Mouse (Mus musculus) liver, embryonic 12.5 days (tissue): ENCODE data around the gene Hoxd1. TPM values are rescaled to one million over a fixed set of nuclear protein-coding genes. Genes with fewer than 3 reads are reported as not detected.
A peak's percentile ranks its signal among the peaks of the same experiment; 100 is the strongest.

Experiments
- ATAC-seq: fragments of 200-750 bp; cut with Nextera tagmentation; 2 replicates; pipeline ENCODE4 v1.8.0; 2017; ENCODE audit warnings: moderate number of reproducible peaks, mild to moderate bottlenecking, moderate library complexity
- H3K27ac ChIP-seq: fragments of 300-500 bp; sonication (generic); 2 replicates; pipeline ENCODE4 v1.5.1; 2016; ENCODE audit warnings: mild to moderate bottlenecking
- H3K27me3 ChIP-seq: fragments of 300-500 bp; sonication (generic); replicated peaks from 2 replicates; pipeline ENCODE4 v1.6.1; 2016; ENCODE audit warnings: mild to moderate bottlenecking, moderate library complexity
- H3K36me3 ChIP-seq: fragments of 300-500 bp; sonication (generic); 2 replicates; pipeline ENCODE4 v1.6.1; 2016; ENCODE audit warnings: mild to moderate bottlenecking, moderate library complexity
- H3K4me1 ChIP-seq: fragments of 300-500 bp; sonication (generic); 2 replicates; pipeline ENCODE4 v1.6.1; 2016
- H3K4me2 ChIP-seq: fragments of 300-500 bp; sonication (generic); 2 replicates; pipeline ENCODE4 v1.6.1; 2016; ENCODE audit warnings: mild to moderate bottlenecking, moderate library complexity
- H3K4me3 ChIP-seq: fragments of 300-500 bp; sonication (generic); 2 replicates; pipeline ENCODE4 v1.5.1; 2016; ENCODE audit warnings: mild to moderate bottlenecking, moderate library complexity
- H3K9ac ChIP-seq: fragments of 300-500 bp; sonication (generic); 2 replicates; pipeline ENCODE4 v1.6.1; 2016; ENCODE audit warnings: mild to moderate bottlenecking, moderate library complexity
- H3K9me3 ChIP-seq: fragments of 300-500 bp; sonication (generic); replicated peaks from 2 replicates; pipeline ENCODE4 v1.6.1; 2016; ENCODE audit warnings: mild to moderate bottlenecking, moderate library complexity
- WGBS: fragments of 180-500 bp; shearing (Covaris S2); methylation state at CpG from one replicate; pipeline ENCODE4 v1.1.7; 2016; ENCODE audit not compliant: insufficient replicate concordance; 5-methylcytosine and 5-hydroxymethylcytosine counted together
- polyA plus RNA-seq: library from polyadenylated mRNA; unstranded; fragments of >200 nt; fragmentation: Nextera tagmentation; extraction: Ambion mirVana; gene quantifications from 2 replicates; pipeline ENCODE4 v1.2.1, GENCODE M21; 2016

Gene Hoxd1
- polyA plus RNA-seq, 1 experiment from 2014 or later = not detected

- ATAC-seq = no peak
- Histone ChIP-seq H3K9ac (no peak overlapping the region), H3K4me2 (no peak overlapping the region), H3K36me3 (no peaks in the 10 kb centered on the region), H3K4me1 (0 out of 2 replicates have a peak, but pooled peaks cover 7% of the 10 kb centered on the region), H3K27me3 (peaks cover 96% of the 10 kb centered on the region), H3K4me3 (no peak overlapping the region), H3K9me3 (no peaks in the 10 kb centered on the region), H3K27ac (no peak overlapping the region)
- WGBS = 15% methylated on average over 5 of the region's 5 CpGs
These were observed 9.1 kb upstream of the Hoxd1 start for GRCm38 (mm10) chr2:74753711-74754110.

GRCm38 (mm10) chr2:74760146-74760545 is 2.6 kb upstream of the Hoxd1 start:
- Histone ChIP-seq H3K9ac (no peak overlapping the region), H3K36me3 (no peaks in the 10 kb centered on the region), H3K27me3 (peaks cover 90% of the 10 kb centered on the region), H3K4me2 (no peak overlapping the region), H3K4me1 (peaks cover 11% of the 10 kb centered on the region), H3K4me3 (no peak overlapping the region), H3K9me3 (no peaks in the 10 kb centered on the region), H3K27ac (no peak overlapping the region)
- ATAC-seq = no peak
- 15% methylated on average over 1 of the region's 1 CpGs for WGBS

DNA sequence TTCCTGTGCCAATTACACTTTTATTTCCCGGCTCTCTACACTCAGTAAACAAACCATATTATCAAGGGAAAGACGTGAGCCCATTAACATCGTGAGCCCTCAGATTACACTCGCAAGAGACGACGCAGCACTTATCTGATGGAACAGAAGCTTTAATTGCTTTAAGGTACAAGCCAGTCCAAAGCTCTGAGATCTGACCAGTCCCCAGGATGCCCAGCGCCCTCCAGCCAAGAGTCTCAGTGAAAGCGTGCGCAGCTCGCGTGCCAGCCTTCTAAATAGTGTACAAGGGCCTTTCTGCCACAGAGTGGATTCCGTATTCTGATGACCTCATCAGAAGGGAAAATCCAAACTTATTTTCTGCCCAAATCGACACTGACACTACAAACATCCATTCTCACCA is 839 bp upstream of the Hoxd1 start:
- H3K9me3 ChIP-seq = no peaks in the 10 kb centered on the region
- peaks cover 92% of the 10 kb centered on the region for H3K27me3 ChIP-seq
- H3K4me2 ChIP-seq = no peak overlapping the region
- 5% methylated on average over 13 of the region's 13 CpGs for WGBS
- no peak overlapping the region for H3K27ac ChIP-seq
- peaks cover 11% of the 10 kb centered on the region for H3K4me1 ChIP-seq
- H3K4me3 ChIP-seq = no peak overlapping the region
- no peak overlapping the region for H3K9ac ChIP-seq
- no peaks in the 10 kb centered on the region for H3K36me3 ChIP-seq
- no peak for ATAC-seq

DNA sequence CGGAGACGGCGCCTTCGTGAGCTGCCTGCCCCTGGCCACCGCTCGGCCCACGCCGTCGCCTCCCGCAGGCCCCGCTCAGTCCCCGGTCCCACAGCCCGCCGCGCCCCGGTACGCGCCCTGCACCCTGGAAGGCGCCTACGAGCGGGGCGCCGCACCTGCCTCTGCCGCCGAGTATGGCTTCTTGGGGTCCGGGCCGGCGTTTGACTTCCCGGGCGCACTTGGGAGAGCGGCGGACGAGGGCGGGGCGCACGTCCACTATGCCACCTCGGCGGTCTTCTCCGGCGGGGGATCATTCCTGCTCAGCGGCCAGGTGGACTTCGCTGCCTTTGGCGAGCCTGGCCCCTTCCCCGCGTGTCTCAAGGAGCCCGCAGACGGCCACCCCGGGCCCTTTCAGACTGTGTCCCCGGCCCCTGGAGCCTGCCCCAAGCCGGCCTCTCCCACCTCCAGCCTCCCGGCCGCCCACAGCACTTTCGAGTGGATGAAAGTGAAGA is 510 bp downstream of the Hoxd1 start:
- H3K27me3 ChIP-seq = peaks cover 85% of the 10 kb centered on the region
- H3K27ac ChIP-seq = no peak overlapping the region
- no peak for ATAC-seq
- no peaks in the 10 kb centered on the region for H3K36me3 ChIP-seq
- WGBS = 2% methylated on average over 46 of the region's 53 CpGs
- no peaks in the 10 kb centered on the region for H3K9me3 ChIP-seq
- H3K4me2 ChIP-seq = peak overlapping the region; percentile 67
- H3K4me3 ChIP-seq = peak overlapping the region; percentile 39
- peaks cover 11% of the 10 kb centered on the region for H3K4me1 ChIP-seq
- H3K9ac ChIP-seq = no peak overlapping the region

DNA sequence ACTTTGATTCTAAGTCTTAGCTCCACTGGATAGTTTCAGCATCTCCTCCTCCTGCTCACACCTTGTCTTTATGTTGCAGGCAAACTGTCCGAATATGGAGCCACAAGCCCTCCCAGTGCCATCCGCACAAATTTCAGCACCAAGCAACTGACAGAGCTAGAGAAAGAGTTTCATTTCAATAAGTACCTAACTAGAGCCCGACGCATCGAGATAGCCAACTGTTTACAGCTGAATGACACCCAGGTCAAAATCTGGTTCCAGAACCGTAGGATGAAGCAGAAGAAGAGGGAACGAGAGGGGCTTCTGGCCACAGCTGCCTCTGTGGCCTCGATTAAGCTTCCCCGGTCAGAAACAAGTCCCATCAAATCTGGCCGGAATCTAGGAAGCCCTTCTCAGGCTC is 1.2 kb downstream of the Hoxd1 start:
- no peak overlapping the region for H3K9ac ChIP-seq
- H3K9me3 ChIP-seq = no peaks in the 10 kb centered on the region
- no peak overlapping the region for H3K4me3 ChIP-seq
- H3K27ac ChIP-seq = no peak overlapping the region
- H3K4me2 ChIP-seq = no peak overlapping the region
- ATAC-seq = no peak
- H3K4me1 ChIP-seq = peaks cover 11% of the 10 kb centered on the region
- 45% methylated on average over 10 of the region's 10 CpGs for WGBS
- H3K27me3 ChIP-seq = peaks cover 86% of the 10 kb centered on the region
- H3K36me3 ChIP-seq = no peaks in the 10 kb centered on the region

- ATAC-seq = no peak
- Histone ChIP-seq H3K9ac (no peak overlapping the region), H3K27me3 (peaks cover 9% of the 10 kb centered on the region; the same call in 1 of the 2 replicates), H3K9me3 (no peaks in the 10 kb centered on the region), H3K36me3 (no peaks in the 10 kb centered on the region), H3K4me3 (no peak overlapping the region), H3K27ac (no peak overlapping the region), H3K4me2 (no peak overlapping the region), H3K4me1 (no peaks in the 10 kb centered on the region)
- 79% methylated on average over 2 of the region's 2 CpGs for WGBS
These were observed 11.6 kb downstream of the Hoxd1 start for GRCm38 (mm10) chr2:74774359-74774758.

DNA sequence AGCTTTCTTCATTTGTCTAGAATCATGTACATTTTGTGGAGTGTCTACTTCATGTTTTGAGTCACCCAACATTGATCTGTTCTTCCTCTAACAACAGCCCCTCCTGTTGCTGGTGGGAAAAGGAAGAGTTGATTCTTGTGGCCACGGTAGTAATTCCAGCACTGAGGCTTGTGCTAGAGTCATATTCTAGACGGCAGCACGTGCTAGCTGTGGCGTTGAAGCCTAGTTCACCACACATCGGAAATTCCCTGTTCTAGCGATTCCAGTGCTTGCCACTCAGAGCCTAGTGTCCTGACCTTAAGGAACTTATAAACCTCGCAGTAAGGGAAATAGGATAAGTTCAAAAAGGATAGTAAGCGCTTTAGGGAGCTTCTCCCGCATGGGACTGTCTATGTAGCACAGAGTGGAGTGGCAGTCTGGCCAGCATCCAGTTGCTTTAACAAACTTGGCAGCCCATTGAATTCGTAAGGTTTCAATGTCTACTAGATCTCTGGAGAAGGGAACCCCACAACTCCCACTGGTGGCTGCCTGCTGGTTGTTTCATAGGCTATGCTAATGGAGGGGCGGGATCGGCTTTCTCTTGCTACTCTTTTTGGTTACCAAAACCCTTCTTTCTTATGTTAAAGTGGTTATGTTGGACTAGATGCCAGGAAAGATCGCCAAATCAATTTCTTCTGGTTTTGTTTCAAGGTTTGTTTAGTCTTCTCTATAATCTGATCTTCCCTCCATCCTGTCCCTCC is 14.9 kb downstream of the Hoxd1 start:
- 64% methylated on average over 13 of the region's 13 CpGs for WGBS

DNA sequence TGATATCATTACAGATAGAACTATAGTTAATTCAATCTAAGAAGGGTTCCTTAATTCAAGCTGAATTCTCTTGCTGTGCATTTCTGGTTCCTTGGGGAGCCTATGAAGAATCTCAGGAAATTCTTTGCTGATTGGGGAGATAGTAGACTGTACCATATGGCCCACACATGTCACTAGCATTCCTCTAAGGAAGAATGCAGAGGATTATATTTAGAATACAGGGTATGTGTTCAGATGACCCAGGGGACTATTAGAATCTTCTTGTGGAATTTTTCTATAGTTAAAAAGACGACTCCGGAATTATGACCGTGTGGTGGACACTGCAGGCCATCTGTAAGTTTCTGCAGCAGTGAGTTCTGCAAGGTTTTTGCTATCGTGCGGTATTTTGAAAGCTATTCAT is 18.6 kb downstream of the Hoxd1 start:
- no peak overlapping the region for H3K27ac ChIP-seq
- WGBS = 74% methylated on average over 5 of the region's 5 CpGs
- no peaks in the 10 kb centered on the region for H3K36me3 ChIP-seq
- H3K4me2 ChIP-seq = no peak overlapping the region
- peaks cover 6% of the 10 kb centered on the region; the same call in 1 of the 2 replicates for H3K27me3 ChIP-seq
- H3K9me3 ChIP-seq = no peaks in the 10 kb centered on the region
- no peak overlapping the region for H3K9ac ChIP-seq
- no peaks in the 10 kb centered on the region for H3K4me1 ChIP-seq
- no peak overlapping the region for H3K4me3 ChIP-seq
- ATAC-seq = no peak

More for the DNA sequence above, 14.9 kb downstream of the Hoxd1 start:
- H3K9ac ChIP-seq = no peak overlapping the region
- no peaks in the 10 kb centered on the region for H3K9me3 ChIP-seq
- 0 out of 2 replicates have a peak, but pooled peaks cover 6% of the 10 kb centered on the region for H3K27me3 ChIP-seq
- H3K27ac ChIP-seq = no peak overlapping the region
- H3K36me3 ChIP-seq = no peaks in the 10 kb centered on the region
- ATAC-seq = no peak
- no peak overlapping the region for H3K4me2 ChIP-seq
- no peak overlapping the region for H3K4me3 ChIP-seq
- H3K4me1 ChIP-seq = no peaks in the 10 kb centered on the region

GRCm38 (mm10) chr2:74795531-74795930 is 32.8 kb downstream of the Hoxd1 start:
- H3K9ac ChIP-seq = no peak overlapping the region
- no peak for ATAC-seq
- H3K4me1 ChIP-seq = no peaks in the 10 kb centered on the region
- no peak overlapping the region for H3K4me3 ChIP-seq
- no peaks in the 10 kb centered on the region; the same call in 1 of the 2 replicates for H3K27me3 ChIP-seq
- no peaks in the 10 kb centered on the region for H3K36me3 ChIP-seq
- no peak overlapping the region for H3K27ac ChIP-seq
- 59% methylated on average over 7 of the region's 7 CpGs for WGBS
- no peak overlapping the region for H3K4me2 ChIP-seq
- H3K9me3 ChIP-seq = no peaks in the 10 kb centered on the region

- Histone ChIP-seq H3K4me1 (no peaks in the 10 kb centered on the region), H3K36me3 (no peaks in the 10 kb centered on the region), H3K27ac (no peak overlapping the region), H3K9ac (no peak overlapping the region), H3K4me2 (no peak overlapping the region), H3K27me3 (peaks cover 16% of the 10 kb centered on the region), H3K9me3 (no peaks in the 10 kb centered on the region), H3K4me3 (no peak overlapping the region)
- ATAC-seq = no peak
- 69% methylated on average over 5 of the region's 5 CpGs for WGBS
These were observed 45.7 kb downstream of the Hoxd1 start for GRCm38 (mm10) chr2:74808431-74808830.
